Comparison of ENCODE assay signal across 21 mouse cellular contexts in genomic region chr14:27308761-27309160, GRCm38 (mm10).
"Had no signal": no experiment of that assay in that cellular context is flagged by ENCODE, and none has a peak within 500 bp of the region (broad histone marks: within the 10 kb centered on the region; RNA-seq: fewer than 3 reads in every experiment).

No protein-coding gene starts in this region.

- DNase-seq: gastrocnemius, postnatal 14 days; gastrocnemius, postnatal 36 days; heart, adult 11 months; heart, adult 2 months; heart, postnatal 14 days; heart, postnatal 36 days; kidney, adult 11 months; kidney, adult 8-10 months; kidney, postnatal 14 days; kidney, postnatal 36 days; layer of hippocampus, postnatal 36 days; left cerebral cortex, postnatal 4 days had no signal

- H3K4me1 ChIP-seq: heart, embryonic 13.5 days; heart, embryonic 15.5 days; hindbrain, embryonic 13.5 days; hindbrain, embryonic 15.5 days; limb, embryonic 15.5 days; liver, embryonic 12.5 days had no signal

- H3K27ac ChIP-seq: heart, adult 2 months; heart, embryonic 13.5 days; heart, embryonic 15.5 days; hindbrain, embryonic 13.5 days; hindbrain, embryonic 15.5 days; hindbrain, postnatal 0 days; kidney, postnatal 0 days; limb, embryonic 13.5 days; limb, embryonic 15.5 days; liver, embryonic 12.5 days had no signal

- H3K27me3 ChIP-seq: heart, embryonic 13.5 days; heart, embryonic 15.5 days; hindbrain, embryonic 13.5 days; hindbrain, embryonic 15.5 days; limb, embryonic 13.5 days; limb, embryonic 15.5 days; liver, embryonic 12.5 days had no signal

- H3K4me3 ChIP-seq: heart, adult 2 months; heart, embryonic 13.5 days; heart, embryonic 15.5 days; hindbrain, embryonic 13.5 days; hindbrain, embryonic 15.5 days; limb, embryonic 13.5 days; limb, embryonic 15.5 days; liver, embryonic 12.5 days had no signal

- H3K36me3 ChIP-seq: heart, embryonic 13.5 days; heart, embryonic 15.5 days; hindbrain, embryonic 13.5 days; hindbrain, embryonic 15.5 days; limb, embryonic 13.5 days; limb, embryonic 15.5 days; liver, embryonic 12.5 days had no signal
